Mouse (Mus musculus): Measurements from ENCODE around the gene Thyn1.

Thyn1 gene

DNA sequence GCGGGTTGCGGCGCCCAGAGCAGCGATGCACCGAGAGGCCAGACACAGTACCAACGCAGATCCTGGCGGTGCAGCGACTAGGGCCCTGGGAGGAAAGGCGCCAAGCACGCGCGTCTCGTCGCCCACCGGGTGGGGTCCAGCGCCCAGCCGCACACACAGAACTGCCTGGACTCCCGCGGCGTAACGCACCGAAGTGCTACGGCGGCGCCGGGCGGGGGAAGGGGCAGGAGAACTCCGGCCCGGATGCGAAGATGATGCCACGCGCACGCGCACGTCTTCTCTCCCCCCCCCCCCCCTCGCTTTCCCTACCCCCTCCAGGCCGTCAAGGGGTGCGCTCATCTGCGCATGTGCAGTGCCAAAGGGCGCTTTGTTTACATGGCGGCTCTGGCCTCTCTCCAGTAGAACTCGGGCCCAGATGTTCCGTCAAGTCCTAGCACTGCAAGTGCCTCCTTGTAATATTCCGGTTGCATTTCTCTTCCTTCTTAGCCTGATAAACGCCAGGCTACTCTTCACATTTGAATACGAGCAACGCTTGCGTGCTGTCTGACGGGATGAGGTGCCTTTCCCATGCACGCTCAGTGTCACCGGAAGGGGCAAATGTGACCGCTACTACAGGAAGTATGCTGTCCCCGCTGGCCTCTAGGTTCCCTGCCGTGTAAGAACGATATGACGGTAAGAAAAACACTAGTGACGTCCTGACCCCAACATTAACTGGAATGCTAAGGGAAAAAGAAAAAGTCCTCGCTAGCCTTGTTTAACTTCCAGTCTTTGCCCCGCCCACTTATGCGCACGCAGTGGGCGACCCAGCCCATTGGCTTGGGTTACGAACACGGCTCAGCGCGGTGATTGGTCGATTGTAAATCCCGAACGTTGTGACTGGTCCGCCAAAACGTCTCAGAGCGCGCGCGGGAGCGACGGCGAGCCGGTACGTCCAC, 30.6 kb downstream of the Thyn1 start, which contains the start of the genes Vps26b and Ncapd3:
Gene Vps26b, minus strand, starts transcription at position 238 of the 935 bp plus-strand sequence.
Gene Ncapd3, plus strand, starts transcription at position 348 of the 935 bp plus-strand sequence.
- peak; percentile 93 to 95 for DNase-seq (ENCODE audit: low spot score in 2 of 2)

GRCm38 (mm10) chr9:27030763-27031100, 31.2 kb downstream of the Thyn1 start:
- DNase-seq (ENCODE audit: low spot score in 2 of 2), result no peak

GRCm38 (mm10) chr9:27043892-27044291, 44.4 kb downstream of the Thyn1 start:
- DNase-seq (ENCODE audit: low spot score in 2 of 2), result no peak

- DNase-seq (ENCODE audit: low spot score in 2 of 2), result no peak
Measured at GRCm38 (mm10) chr9:27049492-27049891, 50.0 kb downstream of the Thyn1 start.

Data from frontal cortex, postnatal 25 days (tissue).